Mouse (Mus musculus) embryonic facial prominence, embryonic 15.5 days (tissue): ENCODE measurements around the gene Ush1c. TPM values are rescaled to one million over a fixed set of nuclear protein-coding genes. Genes with fewer than 3 reads are reported as not detected.

ENCODE experiments used
- ATAC-seq: fragments of 200-750 bp; cut with Nextera tagmentation; 2 replicates; pipeline ENCODE4 v1.8.0; 2017; ENCODE audit warnings: low read depth, moderate TSS enrichment; ENCODE audit not compliant: insufficient number of reproducible peaks, low FRiP score, low TSS enrichment
- H3K27ac ChIP-seq: fragments of 300-500 bp; sonication (generic); replicated peaks from 2 replicates; pipeline ENCODE4 v1.5.1; 2015; ENCODE audit warnings: mild to moderate bottlenecking, inconsistent platforms
- H3K27me3 ChIP-seq: fragments of 300-500 bp; sonication (generic); 2 replicates; pipeline ENCODE4 v1.6.1; 2015; ENCODE audit warnings: inconsistent platforms
- H3K36me3 ChIP-seq: fragments of 300-500 bp; sonication (generic); 2 replicates; pipeline ENCODE4 v1.6.1; 2015; ENCODE audit warnings: mild to moderate bottlenecking, inconsistent platforms
- H3K4me1 ChIP-seq: fragments of 300-500 bp; sonication (generic); 2 replicates; pipeline ENCODE4 v1.6.1; 2015; ENCODE audit warnings: inconsistent platforms
- H3K4me2 ChIP-seq: fragments of 300-500 bp; sonication (generic); replicated peaks from 2 replicates; pipeline ENCODE4 v1.6.1; 2015; ENCODE audit warnings: mild to moderate bottlenecking, inconsistent platforms
- H3K4me3 ChIP-seq: fragments of 300-500 bp; sonication (generic); replicated peaks from 2 replicates; pipeline ENCODE4 v1.5.1; 2015; ENCODE audit warnings: mild to moderate bottlenecking, inconsistent platforms
- H3K9ac ChIP-seq: fragments of 300-500 bp; sonication (generic); 2 replicates; pipeline ENCODE4 v1.6.1; 2015; ENCODE audit warnings: inconsistent platforms
- H3K9me3 ChIP-seq: fragments of 300-500 bp; sonication (generic); replicated peaks from 2 replicates; pipeline ENCODE4 v1.6.1; 2016; ENCODE audit warnings: inconsistent platforms
- WGBS: fragments of 180-500 bp; shearing (Covaris S2); methylation state at CpG from one replicate; pipeline ENCODE4 v1.1.7; 2015; 5-methylcytosine and 5-hydroxymethylcytosine counted together
- polyA plus RNA-seq: library from polyadenylated mRNA; unstranded; fragments of >200 nt; fragmentation: Nextera tagmentation; extraction: Ambion mirVana; gene quantifications from 2 replicates; pipeline ENCODE4 v1.2.1, GENCODE M21; 2015

Gene Ush1c
- polyA plus RNA-seq = 0.09 and 0.15 TPM in 2 replicates

GRCm38 (mm10) chr7:46238346-46238745 is at the start of gene Ush1c:
TSS of gene Ush1c (minus strand) at chr7:46238503.
- Histone ChIP-seq H3K4me1 (no peaks in the 10 kb centered on the region), H3K36me3 (no peaks in the 10 kb centered on the region), H3K27me3 (no peaks in the 10 kb centered on the region), H3K4me3 (no peak within 1 kb of the TSS), H3K9ac (no peak within 1 kb of the TSS), H3K4me2 (no peak within 1 kb of the TSS), H3K27ac (no peak within 1 kb of the TSS), H3K9me3 (no peaks in the 10 kb centered on the region)
- WGBS = 28% methylated on average over 10 of the region's 10 CpGs
- no peak; the same call in 1 of the 2 replicates for ATAC-seq

- H3K36me3 ChIP-seq = no peaks in the 10 kb centered on the region
- WGBS = 28% methylated on average over 8 of the region's 8 CpGs
Measured at GRCm38 (mm10) chr7:46287051-46287450, 48.7 kb upstream of the Ush1c start.

GRCm38 (mm10) chr7:46286391-46286790 is 48.1 kb upstream of the Ush1c start:
- Histone ChIP-seq H3K9ac (no peak overlapping the region), H3K36me3 (no peaks in the 10 kb centered on the region), H3K27me3 (no peaks in the 10 kb centered on the region), H3K27ac (no peak overlapping the region), H3K9me3 (no peaks in the 10 kb centered on the region), H3K4me3 (no peak overlapping the region), H3K4me2 (no peak overlapping the region), H3K4me1 (no peaks in the 10 kb centered on the region)
- no peak for ATAC-seq
- 79% methylated on average over 4 of the region's 4 CpGs for WGBS

More at GRCm38 (mm10) chr7:46287051-46287450, 48.7 kb upstream of the Ush1c start:
- Histone ChIP-seq H3K4me1 (no peaks in the 10 kb centered on the region), H3K9me3 (no peaks in the 10 kb centered on the region), H3K27ac (no peak overlapping the region), H3K4me3 (no peak overlapping the region), H3K27me3 (no peaks in the 10 kb centered on the region), H3K4me2 (no peak overlapping the region), H3K9ac (no peak overlapping the region)
- ATAC-seq = no peak

DNA sequence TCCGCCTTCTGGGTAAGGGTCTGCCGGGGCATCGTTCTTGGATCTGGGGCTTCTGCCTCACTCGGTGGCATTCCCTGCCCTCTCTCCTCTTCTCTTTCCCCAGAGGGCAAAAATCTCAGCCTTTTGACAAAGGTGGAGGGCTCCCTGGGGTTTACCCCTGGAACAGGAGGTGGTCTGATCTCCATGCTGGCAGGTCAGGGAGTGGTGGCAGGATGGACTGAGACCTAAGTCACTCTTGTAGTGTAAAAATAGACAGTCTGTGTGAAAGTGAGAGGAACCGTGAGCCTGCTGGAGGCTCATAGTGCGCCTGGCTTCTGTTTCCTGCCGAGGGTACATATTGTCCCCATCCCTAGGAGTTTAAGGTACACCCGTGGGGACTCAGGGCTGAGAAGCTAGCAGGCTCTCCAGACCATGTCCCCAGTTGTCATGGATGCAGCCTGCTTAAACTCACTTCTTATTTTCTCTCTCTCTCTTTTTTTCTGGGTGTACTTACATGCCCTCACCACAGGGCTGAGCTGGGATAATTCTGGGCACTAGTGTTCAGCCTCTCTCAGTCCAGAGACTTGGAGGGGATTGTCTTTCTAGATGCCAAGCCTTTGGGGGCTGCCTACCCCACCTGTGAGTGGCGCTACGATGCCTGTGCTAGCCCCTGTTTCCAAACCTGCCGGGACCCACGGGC is 47.0 kb upstream of the Ush1c start:
- no peaks in the 10 kb centered on the region for H3K4me1 ChIP-seq

GRCm38 (mm10) chr7:46283681-46284080 is 45.4 kb upstream of the Ush1c start:
- Histone ChIP-seq H3K27ac (no peak overlapping the region), H3K27me3 (no peaks in the 10 kb centered on the region), H3K9me3 (no peaks in the 10 kb centered on the region), H3K4me2 (no peak overlapping the region), H3K4me3 (no peak overlapping the region), H3K4me1 (no peaks in the 10 kb centered on the region), H3K36me3 (no peaks in the 10 kb centered on the region), H3K9ac (no peak overlapping the region)
- WGBS = 71% methylated on average over 10 of the region's 10 CpGs
- ATAC-seq = peak; percentile 23; the same call in 1 of the 2 replicates

More for the DNA sequence above, 47.0 kb upstream of the Ush1c start:
- Histone ChIP-seq H3K4me3 (no peak overlapping the region), H3K9me3 (no peaks in the 10 kb centered on the region), H3K36me3 (no peaks in the 10 kb centered on the region), H3K27ac (no peak overlapping the region), H3K9ac (no peak overlapping the region), H3K27me3 (no peaks in the 10 kb centered on the region), H3K4me2 (no peak overlapping the region)
- ATAC-seq = no peak
- 81% methylated on average over 12 of the region's 12 CpGs for WGBS

- Histone ChIP-seq H3K9me3 (no peaks in the 10 kb centered on the region), H3K4me2 (no peak overlapping the region), H3K9ac (no peak overlapping the region), H3K27me3 (0 out of 2 replicates have a peak, but pooled peaks cover 3% of the 10 kb centered on the region), H3K4me3 (no peak overlapping the region), H3K36me3 (no peaks in the 10 kb centered on the region), H3K4me1 (no peaks in the 10 kb centered on the region), H3K27ac (no peak overlapping the region)
- 63% methylated on average over 7 of the region's 7 CpGs for WGBS
- no peak for ATAC-seq
Measured at GRCm38 (mm10) chr7:46282276-46282675, 44.0 kb upstream of the Ush1c start.

DNA sequence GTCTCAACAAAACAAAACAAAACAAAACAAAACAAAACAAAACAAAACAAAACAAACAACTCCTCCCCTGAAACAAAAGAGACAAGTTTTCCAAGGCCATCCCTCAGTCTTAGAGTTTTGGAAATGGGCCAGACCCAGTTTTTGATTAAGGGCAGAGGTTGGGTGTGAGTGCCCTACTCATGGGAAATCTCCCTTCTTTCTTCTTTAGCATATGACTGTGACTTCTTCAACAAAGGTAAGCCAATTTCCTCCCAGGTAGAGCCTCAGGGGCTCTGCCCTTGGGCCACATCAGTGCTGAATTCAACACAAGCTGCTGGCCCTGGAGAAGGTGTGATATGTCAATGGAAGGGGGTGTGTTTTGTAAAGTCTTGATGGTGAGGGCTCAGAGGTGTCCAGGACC is 42.6 kb upstream of the Ush1c start:
- Histone ChIP-seq H3K4me3 (no peak overlapping the region), H3K36me3 (no peaks in the 10 kb centered on the region), H3K4me1 (no peaks in the 10 kb centered on the region), H3K27me3 (0 out of 2 replicates have a peak, but pooled peaks cover 3% of the 10 kb centered on the region), H3K27ac (no peak overlapping the region), H3K9ac (no peak overlapping the region), H3K9me3 (no peaks in the 10 kb centered on the region), H3K4me2 (no peak overlapping the region)
- no peak for ATAC-seq

GRCm38 (mm10) chr7:46279946-46280345 is 41.6 kb upstream of the Ush1c start:
- no peak overlapping the region for H3K4me2 ChIP-seq
- H3K9me3 ChIP-seq = no peaks in the 10 kb centered on the region
- no peaks in the 10 kb centered on the region for H3K4me1 ChIP-seq
- no peak overlapping the region for H3K4me3 ChIP-seq
- 14% methylated on average over 6 of the region's 6 CpGs for WGBS
- H3K9ac ChIP-seq = no peak overlapping the region
- H3K27me3 ChIP-seq = 0 out of 2 replicates have a peak, but pooled peaks cover 3% of the 10 kb centered on the region
- H3K27ac ChIP-seq = no peak overlapping the region
- no peaks in the 10 kb centered on the region for H3K36me3 ChIP-seq
- no peak for ATAC-seq

DNA sequence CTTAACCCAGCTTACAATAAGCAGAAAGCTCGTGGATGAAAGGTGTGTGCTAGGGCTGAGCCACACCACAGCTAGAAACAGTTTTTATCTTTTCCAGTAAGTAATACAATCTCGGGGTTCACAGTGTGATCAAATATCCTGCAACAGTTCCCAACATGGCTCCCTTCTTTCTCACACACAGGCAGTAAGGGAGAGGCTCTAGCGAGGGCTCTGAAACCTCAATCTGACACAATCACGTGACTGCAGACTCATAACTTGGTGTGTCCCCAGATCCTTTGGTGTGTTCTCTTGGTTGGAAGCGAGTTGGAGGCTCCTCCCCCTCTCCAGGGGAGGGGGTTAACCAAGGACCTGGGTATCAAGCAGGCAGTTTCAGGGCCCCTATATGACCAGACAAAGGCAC is 37.9 kb upstream of the Ush1c start:
- Histone ChIP-seq H3K4me2 (no peak overlapping the region), H3K27me3 (0 out of 2 replicates have a peak, but pooled peaks cover 3% of the 10 kb centered on the region), H3K4me1 (no peaks in the 10 kb centered on the region), H3K36me3 (no peaks in the 10 kb centered on the region), H3K27ac (no peak overlapping the region), H3K4me3 (no peak overlapping the region), H3K9me3 (no peaks in the 10 kb centered on the region), H3K9ac (no peak overlapping the region)
- WGBS = 47% methylated on average over 5 of the region's 5 CpGs
- ATAC-seq = no peak

DNA sequence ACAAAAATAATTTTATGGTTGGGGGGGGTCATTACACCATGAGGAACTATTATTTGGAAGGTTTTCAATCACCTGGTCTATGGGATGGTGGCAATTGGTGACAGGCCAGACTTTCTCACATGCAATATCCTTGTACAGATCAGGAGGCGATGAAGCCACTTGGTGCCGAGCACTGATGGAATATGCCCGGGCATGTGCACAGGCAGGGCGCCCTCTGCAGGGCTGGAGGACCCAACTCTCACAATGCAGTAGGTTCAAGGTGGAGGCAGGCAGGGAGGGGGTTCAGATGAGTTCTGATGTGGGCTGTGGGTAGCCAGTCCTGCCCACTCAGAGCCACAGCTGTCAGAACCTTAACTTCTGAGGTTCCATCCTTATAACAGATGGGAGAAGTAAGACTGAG is 13.5 kb upstream of the Ush1c start:
- Histone ChIP-seq H3K27ac (no peak overlapping the region), H3K36me3 (no peaks in the 10 kb centered on the region), H3K4me1 (no peaks in the 10 kb centered on the region), H3K4me2 (no peak overlapping the region), H3K9ac (no peak overlapping the region), H3K4me3 (no peak overlapping the region), H3K27me3 (no peaks in the 10 kb centered on the region), H3K9me3 (no peaks in the 10 kb centered on the region)
- 74% methylated on average over 4 of the region's 4 CpGs for WGBS
- ATAC-seq = no peak

GRCm38 (mm10) chr7:46247606-46248005 is 9.3 kb upstream of the Ush1c start:
- H3K4me3 ChIP-seq = no peak overlapping the region
- no peak overlapping the region for H3K4me2 ChIP-seq
- WGBS = 86% methylated on average over 3 of the region's 3 CpGs
- no peak for ATAC-seq
- H3K27me3 ChIP-seq = no peaks in the 10 kb centered on the region
- no peaks in the 10 kb centered on the region for H3K36me3 ChIP-seq
- H3K9ac ChIP-seq = no peak overlapping the region
- no peaks in the 10 kb centered on the region for H3K9me3 ChIP-seq
- H3K27ac ChIP-seq = no peak overlapping the region
- no peaks in the 10 kb centered on the region for H3K4me1 ChIP-seq

- Histone ChIP-seq H3K4me3 (no peak overlapping the region), H3K27ac (no peak overlapping the region)
- ATAC-seq = no peak
Measured at GRCm38 (mm10) chr7:46246876-46247275, 8.6 kb upstream of the Ush1c start.

More at GRCm38 (mm10) chr7:46246876-46247275, 8.6 kb upstream of the Ush1c start:
- no peaks in the 10 kb centered on the region for H3K4me1 ChIP-seq
- no peak overlapping the region for H3K9ac ChIP-seq
- H3K4me2 ChIP-seq = no peak overlapping the region
- H3K27me3 ChIP-seq = no peaks in the 10 kb centered on the region
- H3K9me3 ChIP-seq = no peaks in the 10 kb centered on the region
- no peaks in the 10 kb centered on the region for H3K36me3 ChIP-seq
